Mouse (Mus musculus): ENCODE measurements around the gene Ceacam9.
"Not testable (repeated sequence)": the region's sequence is repeated elsewhere in the genome, so short reads cannot be mapped to it uniquely, and the experiment has no call there.

Ceacam9 gene

GRCm38 (mm10) chr7:16721629-16722028, at the start of gene Ceacam9:
Gene Ceacam9 (plus strand): TSS chr7:16721929.
- no peak for DNase-seq (ENCODE audit: low spot score)

DNA sequence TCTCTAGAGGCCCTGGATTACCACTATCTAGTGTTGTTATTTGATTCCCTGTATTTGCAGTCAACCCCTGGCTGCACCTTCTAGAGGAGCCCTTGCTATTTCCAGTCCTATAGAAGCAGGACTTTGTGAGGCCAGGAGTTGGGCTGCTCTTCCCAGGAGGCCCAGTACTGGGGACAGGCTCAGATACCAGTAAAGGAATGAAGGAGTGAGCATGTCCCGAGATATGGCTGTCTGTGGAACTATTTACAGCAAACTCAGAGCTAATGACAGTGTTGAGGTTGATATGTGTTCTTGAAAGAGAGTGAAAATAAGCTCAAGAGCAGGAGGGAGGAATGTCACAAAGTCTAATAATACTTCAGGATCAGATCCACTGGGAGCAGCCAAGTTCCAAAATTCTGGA, 47.9 kb upstream of the Ceacam9 start:
- DNase-seq (ENCODE audit: low spot score) = no peak

GRCm38 (mm10) chr7:16674699-16675098, 47.0 kb upstream of the Ceacam9 start:
- not testable (repeated sequence) for DNase-seq (ENCODE audit: low spot score)

DNA sequence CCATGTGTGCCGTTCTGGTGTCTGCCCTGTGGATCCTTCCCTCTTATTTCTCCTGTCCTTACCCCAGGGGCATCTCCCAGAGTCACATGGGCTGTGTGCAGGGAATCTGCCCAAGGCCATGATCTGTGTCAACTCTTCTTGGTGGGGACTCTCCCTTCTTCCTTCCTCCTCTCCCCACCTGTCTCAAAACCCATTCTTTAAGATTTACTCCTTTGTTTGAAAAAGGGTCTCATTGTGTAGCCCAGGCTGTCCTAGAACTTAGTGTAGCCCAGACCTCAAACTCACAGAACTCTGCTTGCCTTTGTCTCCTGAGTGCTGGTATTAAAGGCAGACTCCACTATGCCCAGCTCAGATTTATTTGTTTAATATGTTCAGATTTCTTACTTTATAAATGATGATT, 46.1 kb upstream of the Ceacam9 start, which contains the start of gene Ceacam15:
TSS of gene Ceacam15 (minus strand) at position 101 of the 400 bp plus-strand sequence.
- DNase-seq (ENCODE audit: low spot score) = no peak

GRCm38 (mm10) chr7:16680194-16680593, 41.5 kb upstream of the Ceacam9 start:
- DNase-seq (ENCODE audit: low spot score) = not testable (repeated sequence)

DNA sequence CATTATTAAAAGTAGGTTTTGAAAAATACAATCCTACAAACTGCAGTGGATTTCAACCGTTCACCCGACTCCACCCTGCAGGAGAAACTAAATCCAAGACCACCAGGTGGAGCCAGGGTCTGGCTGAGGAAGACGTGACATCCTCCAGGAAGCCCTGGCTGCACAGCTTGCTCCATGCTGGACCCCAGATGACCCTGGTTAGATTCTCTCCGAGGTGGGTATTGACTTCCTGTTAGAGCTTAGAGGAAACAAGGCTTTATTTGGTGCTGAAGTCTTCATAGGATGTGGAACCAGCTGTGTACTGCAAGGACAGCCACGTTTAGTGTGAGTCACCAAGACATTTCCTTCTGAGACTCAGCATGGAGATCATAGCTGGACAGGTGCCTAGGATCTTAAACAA, 32.5 kb upstream of the Ceacam9 start:
- no peak for DNase-seq (ENCODE audit: low spot score)

DNA sequence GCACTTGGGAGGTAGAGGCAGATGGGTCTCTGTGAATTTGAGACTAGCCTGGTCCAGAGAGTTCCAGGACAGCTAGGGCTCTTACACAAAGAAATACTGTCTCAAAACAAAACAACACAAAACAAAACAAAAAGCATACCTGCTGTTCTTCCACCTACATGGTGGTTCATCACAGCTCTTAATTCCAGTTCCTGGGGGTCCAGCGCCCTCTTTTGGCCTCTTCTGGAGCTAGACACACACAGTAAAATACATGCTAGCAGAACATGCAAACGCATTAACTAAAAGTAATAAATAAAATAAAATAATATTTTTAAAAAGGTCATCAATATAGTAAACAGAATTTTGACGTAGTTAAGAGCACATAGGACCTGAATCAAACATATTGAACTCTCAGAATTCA, 26.7 kb upstream of the Ceacam9 start:
- DNase-seq (ENCODE audit: low spot score) = peak; percentile 70

GRCm38 (mm10) chr7:16699042-16699441, 22.7 kb upstream of the Ceacam9 start:
- no peak for DNase-seq (ENCODE audit: low spot score)

DNA sequence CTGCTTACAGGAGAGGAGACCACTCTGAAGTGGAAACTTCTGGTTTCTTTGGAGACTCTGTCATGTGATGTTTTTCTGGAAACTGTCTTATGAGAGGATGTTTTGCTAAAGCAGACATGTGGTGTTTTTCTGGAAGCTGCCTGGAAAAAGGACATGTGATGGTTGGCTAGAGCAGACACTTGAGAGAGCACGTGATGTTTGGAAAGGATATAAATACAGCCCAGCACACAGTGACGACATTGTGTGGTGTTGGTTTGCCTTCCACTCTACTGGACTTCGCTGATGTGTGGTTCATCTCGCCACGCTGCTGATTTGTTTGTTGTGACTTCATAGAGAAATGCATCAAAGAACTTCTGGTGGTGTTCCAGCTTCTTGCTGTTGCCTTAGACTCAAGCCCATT, 21.1 kb upstream of the Ceacam9 start:
- no peak for DNase-seq (ENCODE audit: low spot score)

- DNase-seq (ENCODE audit: low spot score) = no peak
These were observed 15.3 kb upstream of the Ceacam9 start for GRCm38 (mm10) chr7:16706385-16706784.

DNA sequence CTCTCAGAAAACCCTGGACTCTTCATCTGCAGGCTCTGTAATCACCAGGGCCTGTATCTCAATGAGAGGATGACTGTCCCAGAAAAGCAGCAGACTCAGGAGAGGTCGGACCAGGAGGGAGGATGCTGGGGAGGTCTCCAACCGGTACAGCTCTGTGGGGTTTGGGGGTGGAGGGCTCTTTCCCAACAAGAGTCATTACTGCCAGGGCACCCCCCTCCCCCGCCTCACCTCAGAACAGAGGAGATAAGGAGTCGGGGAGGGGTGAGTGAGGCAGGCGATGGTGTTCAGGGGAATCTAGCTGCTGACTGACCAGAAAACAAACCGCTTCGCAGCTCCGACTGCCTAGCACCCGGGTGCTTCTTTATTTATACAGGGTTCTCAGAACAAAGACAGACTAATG, 13.5 kb upstream of the Ceacam9 start:
- DNase-seq (ENCODE audit: low spot score) = no peak

DNA sequence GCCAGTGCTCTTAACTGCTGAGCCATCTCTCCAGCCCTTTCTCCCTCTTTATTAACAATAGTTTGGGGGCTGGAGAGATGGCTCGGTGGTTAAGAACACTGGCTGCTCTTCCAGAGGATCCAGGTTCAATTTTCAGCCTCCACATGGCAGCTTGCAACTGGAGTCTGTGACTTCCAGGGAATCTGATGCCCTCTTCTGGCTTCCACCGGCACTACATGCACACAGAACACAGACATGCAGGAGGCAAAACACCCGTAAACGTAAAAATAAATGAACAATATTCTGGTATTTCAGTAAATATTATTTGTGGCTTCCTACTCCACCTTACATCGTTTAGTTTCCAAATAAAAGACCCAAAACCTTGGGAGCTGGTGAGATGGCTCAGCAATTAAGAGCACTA, 11.1 kb upstream of the Ceacam9 start:
- DNase-seq (ENCODE audit: low spot score) = no peak

DNA sequence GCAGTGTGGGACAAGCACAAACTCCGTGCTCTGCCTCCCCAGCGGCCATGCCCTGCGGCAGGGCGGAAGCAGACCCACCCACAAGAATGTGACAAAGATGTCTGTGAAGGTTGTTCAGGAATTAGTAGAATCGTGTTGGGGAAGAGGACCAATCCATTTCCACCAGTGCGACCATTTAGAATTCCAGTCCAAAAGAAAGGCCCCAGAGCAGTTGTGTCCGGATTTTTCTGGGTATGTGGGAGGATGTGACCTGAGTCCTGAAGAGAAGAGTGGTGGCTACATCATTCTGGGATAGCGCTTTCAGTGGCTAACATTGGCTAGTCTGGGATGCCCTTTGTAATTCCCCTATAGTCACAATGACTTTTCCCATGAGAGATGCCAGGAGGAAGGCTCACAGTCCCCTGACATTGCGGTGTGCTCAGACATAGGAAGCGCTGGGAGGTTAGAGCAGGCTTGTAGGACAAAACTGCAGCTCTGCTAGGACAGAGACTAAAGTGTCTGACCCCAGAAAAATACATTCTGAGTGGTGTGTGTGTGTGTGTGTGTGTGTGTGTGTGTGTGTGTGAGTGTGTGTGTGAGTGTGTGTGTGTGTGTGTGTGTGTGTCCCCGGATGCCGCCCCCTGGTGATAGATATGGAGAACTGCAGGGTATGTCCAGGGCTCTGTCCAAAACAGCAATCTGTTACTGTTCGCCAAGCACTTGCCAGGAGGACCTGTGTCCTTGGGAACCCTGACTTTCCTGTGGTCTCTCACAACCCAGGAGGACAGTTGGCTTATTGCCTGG, 8.9 kb upstream of the Ceacam9 start:
- no peak for DNase-seq (ENCODE audit: low spot score)

- DNase-seq (ENCODE audit: low spot score) = not testable (repeated sequence)
These were observed 5.1 kb upstream of the Ceacam9 start for GRCm38 (mm10) chr7:16716456-16717152.

DNA sequence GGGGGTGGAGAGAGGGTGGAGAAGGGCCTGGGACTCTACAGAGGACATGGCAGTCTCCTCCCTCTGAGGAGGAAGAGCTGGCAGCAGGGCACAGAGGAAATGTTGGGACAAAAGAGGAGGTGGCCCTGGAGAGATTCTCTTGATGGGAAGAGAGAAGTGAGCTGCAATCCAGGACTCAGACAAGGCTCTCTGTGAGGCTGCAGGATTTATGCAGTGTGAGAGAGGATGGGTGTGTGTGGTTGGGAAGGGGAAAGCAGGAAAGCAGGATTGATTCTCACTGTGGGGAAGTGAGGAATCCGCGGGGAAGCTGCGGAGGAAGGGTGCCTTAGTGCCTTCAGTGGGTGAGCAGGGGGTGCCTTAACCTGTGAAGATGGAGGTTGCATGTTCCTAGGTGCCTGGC, 761 bp downstream of the Ceacam9 start:
- not testable (repeated sequence) for DNase-seq (ENCODE audit: low spot score)

DNA sequence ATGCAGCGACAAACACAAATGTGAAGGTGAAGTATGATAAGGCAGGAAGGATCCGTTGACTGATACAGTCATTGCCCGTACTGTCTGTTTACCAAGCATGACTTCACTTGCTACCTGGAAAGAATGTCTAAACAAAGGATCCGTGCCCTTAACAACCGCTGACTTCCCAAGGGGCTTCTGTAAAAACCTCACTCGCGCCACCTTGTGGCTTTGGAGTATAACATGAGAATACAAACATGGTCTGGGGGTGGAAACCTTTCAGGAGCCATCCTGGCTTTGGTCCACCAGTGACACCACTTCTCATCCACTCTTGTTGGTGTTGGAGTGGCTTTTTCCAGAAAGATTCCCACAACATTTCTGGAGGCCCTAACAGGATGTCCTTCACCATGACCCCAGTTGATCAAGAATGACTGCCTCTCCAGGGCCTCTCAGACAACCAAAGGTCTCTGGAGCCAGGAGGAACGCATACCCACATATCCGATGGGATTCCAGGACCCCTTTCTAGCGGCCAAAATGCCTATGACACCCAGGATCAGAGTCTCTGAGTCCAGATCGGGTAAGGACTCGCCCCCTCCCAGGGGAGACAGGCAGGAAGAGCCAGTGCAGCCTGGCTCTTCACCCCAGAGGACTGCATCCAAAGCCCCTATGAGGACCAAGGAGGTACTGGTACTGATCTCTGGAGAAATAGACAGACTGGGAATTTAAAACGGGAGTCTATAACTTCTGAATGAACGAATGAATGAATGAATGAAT, 7.0 kb downstream of the Ceacam9 start:
- peak; percentile 90 for DNase-seq (ENCODE audit: low spot score)

DNA sequence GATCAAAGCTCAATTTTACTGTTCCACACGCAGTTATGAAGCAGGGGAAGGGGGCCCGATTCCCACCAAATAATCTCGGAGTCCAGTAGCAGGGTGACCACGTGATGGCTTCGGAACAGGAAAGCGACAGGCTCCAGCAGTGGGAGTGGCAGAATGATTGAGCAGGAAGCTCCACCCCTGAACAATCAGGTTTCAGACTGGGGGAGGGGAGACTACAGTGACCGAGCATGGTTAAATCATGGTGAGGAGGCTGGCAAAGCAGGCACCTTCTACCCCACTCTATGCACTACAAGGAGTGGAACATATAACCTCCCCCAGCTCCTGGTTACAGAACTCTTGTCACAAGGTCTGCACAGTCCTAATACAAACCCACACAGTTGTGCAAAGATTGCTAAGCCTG, 7.8 kb downstream of the Ceacam9 start:
- not testable (repeated sequence) for DNase-seq (ENCODE audit: low spot score)

DNA sequence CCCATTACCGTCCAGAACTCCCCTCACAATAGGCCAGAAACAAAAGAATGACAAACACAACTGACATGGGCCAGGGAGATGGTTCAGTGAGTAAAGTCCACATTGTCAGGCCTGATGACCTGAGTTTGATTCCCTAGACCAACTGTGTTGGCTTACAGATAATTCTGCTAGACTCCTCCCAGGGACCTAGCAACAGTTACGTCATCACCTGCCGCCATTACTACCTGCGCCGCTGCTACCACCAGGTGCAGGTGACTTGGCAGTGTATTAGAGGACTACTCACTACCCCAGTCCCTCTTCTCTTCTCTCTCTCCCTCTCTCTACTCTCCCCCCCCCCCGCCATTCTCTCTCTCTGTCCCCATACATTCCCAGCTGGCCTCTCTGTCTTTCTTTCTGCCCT, 9.1 kb downstream of the Ceacam9 start:
- DNase-seq (ENCODE audit: low spot score) = no peak

GRCm38 (mm10) chr7:16731893-16732422, 10.2 kb downstream of the Ceacam9 start:
- no peak for DNase-seq (ENCODE audit: low spot score)

DNA sequence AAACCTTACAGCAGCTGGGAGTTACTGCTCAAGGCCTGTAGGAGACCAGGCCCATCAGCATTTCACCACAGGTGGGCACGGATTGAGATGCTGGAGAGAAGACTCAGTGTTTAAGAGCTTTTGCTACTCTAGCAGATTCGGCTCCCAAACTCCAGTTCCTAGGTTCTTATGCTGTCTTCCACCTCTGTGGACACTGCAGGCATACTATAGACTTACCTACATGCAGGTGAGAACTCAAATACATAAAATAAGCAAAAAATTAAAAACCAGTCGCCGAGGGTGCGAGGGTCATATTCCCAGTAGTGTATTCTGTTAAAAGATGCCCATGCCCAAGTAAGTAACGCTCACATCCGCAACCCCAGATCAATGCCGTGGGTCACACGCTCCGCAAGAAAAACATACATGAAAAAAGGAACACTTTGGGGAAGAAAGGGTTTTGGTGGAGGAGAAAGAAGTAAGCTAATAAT, 15.9 kb downstream of the Ceacam9 start:
- no peak for DNase-seq (ENCODE audit: low spot score)

DNA sequence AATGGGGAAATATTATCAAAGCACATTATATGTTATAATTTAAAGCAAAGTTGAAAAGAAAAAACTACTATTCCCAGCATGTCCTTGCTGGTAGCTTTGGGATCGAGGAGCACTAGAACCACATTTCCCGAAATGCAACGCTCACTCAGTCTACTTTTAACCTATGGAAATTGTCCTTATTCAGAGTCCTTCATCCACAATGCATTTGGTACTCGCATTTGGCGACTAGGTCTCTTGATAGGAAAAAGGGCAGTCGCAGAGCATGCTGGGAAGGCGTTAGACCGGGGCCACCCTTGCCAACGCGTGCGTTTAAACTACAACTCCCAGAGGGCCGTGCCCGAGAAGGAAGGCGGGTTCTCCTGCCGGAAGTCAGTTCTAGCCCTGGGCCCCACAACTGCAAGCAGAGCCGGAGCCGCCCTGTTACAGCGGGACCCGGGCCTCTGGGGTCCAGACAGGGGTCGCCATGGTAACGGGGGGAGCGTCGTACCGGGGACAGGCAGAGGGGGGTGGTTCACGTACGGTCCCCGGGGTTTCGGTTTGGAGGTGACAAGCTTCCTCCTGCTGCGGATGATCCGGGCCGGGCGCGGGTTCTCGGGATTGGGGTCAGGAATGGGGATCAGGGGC, 16.5 kb downstream of the Ceacam9 start, which contains the start of gene Ap2s1:
TSS of gene Ap2s1 (plus strand) at position 338 of the 624 bp plus-strand sequence.
- peak; percentile 97 for DNase-seq (ENCODE audit: low spot score)
